Mouse (Mus musculus): ENCODE results near the gene Rcan2. TPM values are rescaled to one million over a fixed set of nuclear protein-coding genes. Genes with fewer than 3 reads are reported as not detected.

Gene Rcan2
- polyA plus RNA-seq, 1 experiment, result 0.67 TPM

GRCm38 (mm10) chr17:43904896-43905295 lies 103.7 kb downstream of the Rcan2 start:
- TF ChIP-seq CTCF (IDR thresholded peaks at IDR 0.05; ENCODE audit: extremely low read depth, insufficient read length, insufficient replicate concordance, low read depth, low read length) (no peak), POLR2A (IDR thresholded peaks at IDR 0.05; ENCODE audit: low read depth, low read length) (no peak)
- H3K36me3 ChIP-seq (ENCODE audit: control insufficient read depth, insufficient read depth, low read length), result no peaks in the 10 kb centered on the region
- no peak overlapping the region for H3K27ac ChIP-seq (ENCODE audit: insufficient read depth, low read depth, low read length)
- 89% methylated on average over 7 of the region's 7 CpGs for WGBS
- H3K27me3 ChIP-seq (ENCODE audit: control insufficient read depth, insufficient read depth, low read length), result no peaks in the 10 kb centered on the region
- H3K4me1 ChIP-seq (ENCODE audit: control insufficient read depth, insufficient read depth, insufficient read length, low read length), result no peaks in the 10 kb centered on the region
- H3K4me3 ChIP-seq (ENCODE audit: low read depth, low read length), result no peak overlapping the region

GRCm38 (mm10) chr17:43906728-43907127 lies 105.6 kb downstream of the Rcan2 start:
- Histone ChIP-seq H3K4me3 (ENCODE audit: low read depth, low read length) (no peak overlapping the region), H3K4me1 (ENCODE audit: control insufficient read depth, insufficient read depth, insufficient read length, low read length) (no peaks in the 10 kb centered on the region), H3K27me3 (ENCODE audit: control insufficient read depth, insufficient read depth, low read length) (no peaks in the 10 kb centered on the region), H3K27ac (ENCODE audit: insufficient read depth, low read depth, low read length) (no peak overlapping the region), H3K36me3 (ENCODE audit: control insufficient read depth, insufficient read depth, low read length) (no peaks in the 10 kb centered on the region)
- TF ChIP-seq POLR2A (IDR thresholded peaks at IDR 0.05; ENCODE audit: low read depth, low read length) (no peak), CTCF (IDR thresholded peaks at IDR 0.05; ENCODE audit: extremely low read depth, insufficient read length, insufficient replicate concordance, low read depth, low read length) (no peak)

GRCm38 (mm10) chr17:43916128-43916527 lies 115.0 kb downstream of the Rcan2 start:
- no peaks in the 10 kb centered on the region for H3K27me3 ChIP-seq (ENCODE audit: control insufficient read depth, insufficient read depth, low read length)
- no peak for TF ChIP-seq POLR2A (IDR thresholded peaks at IDR 0.05; ENCODE audit: low read depth, low read length)
- no peak for TF ChIP-seq CTCF (IDR thresholded peaks at IDR 0.05; ENCODE audit: extremely low read depth, insufficient read length, insufficient replicate concordance, low read depth, low read length)
- H3K27ac ChIP-seq (ENCODE audit: insufficient read depth, low read depth, low read length), result no peak overlapping the region
- WGBS, result 68% methylated on average over 8 of the region's 8 CpGs
- no peak overlapping the region for H3K4me3 ChIP-seq (ENCODE audit: low read depth, low read length)
- H3K36me3 ChIP-seq (ENCODE audit: control insufficient read depth, insufficient read depth, low read length), result no peaks in the 10 kb centered on the region
- H3K4me1 ChIP-seq (ENCODE audit: control insufficient read depth, insufficient read depth, insufficient read length, low read length), result no peaks in the 10 kb centered on the region

- TF ChIP-seq CTCF (IDR thresholded peaks at IDR 0.05; ENCODE audit: extremely low read depth, insufficient read length, insufficient replicate concordance, low read depth, low read length) (no peak), POLR2A (IDR thresholded peaks at IDR 0.05; ENCODE audit: low read depth, low read length) (no peak)
Measured at GRCm38 (mm10) chr17:43917143-43917542, 116.0 kb downstream of the Rcan2 start.

GRCm38 (mm10) chr17:43929856-43930255 lies 128.7 kb downstream of the Rcan2 start:
- 89% methylated on average over 4 of the region's 4 CpGs for WGBS
- H3K4me1 ChIP-seq (ENCODE audit: control insufficient read depth, insufficient read depth, insufficient read length, low read length), result no peaks in the 10 kb centered on the region
- no peak for TF ChIP-seq CTCF (IDR thresholded peaks at IDR 0.05; ENCODE audit: extremely low read depth, insufficient read length, insufficient replicate concordance, low read depth, low read length)
- no peak for TF ChIP-seq POLR2A (IDR thresholded peaks at IDR 0.05; ENCODE audit: low read depth, low read length)
- no peak overlapping the region for H3K4me3 ChIP-seq (ENCODE audit: low read depth, low read length)
- no peaks in the 10 kb centered on the region for H3K27me3 ChIP-seq (ENCODE audit: control insufficient read depth, insufficient read depth, low read length)
- no peaks in the 10 kb centered on the region for H3K36me3 ChIP-seq (ENCODE audit: control insufficient read depth, insufficient read depth, low read length)
- H3K27ac ChIP-seq (ENCODE audit: insufficient read depth, low read depth, low read length), result no peak overlapping the region

More at GRCm38 (mm10) chr17:43917143-43917542, 116.0 kb downstream of the Rcan2 start:
- no peaks in the 10 kb centered on the region for H3K36me3 ChIP-seq (ENCODE audit: control insufficient read depth, insufficient read depth, low read length)
- no peaks in the 10 kb centered on the region for H3K27me3 ChIP-seq (ENCODE audit: control insufficient read depth, insufficient read depth, low read length)
- 71% methylated on average over 5 of the region's 5 CpGs for WGBS
- no peaks in the 10 kb centered on the region for H3K4me1 ChIP-seq (ENCODE audit: control insufficient read depth, insufficient read depth, insufficient read length, low read length)
- no peak overlapping the region for H3K4me3 ChIP-seq (ENCODE audit: low read depth, low read length)
- H3K27ac ChIP-seq (ENCODE audit: insufficient read depth, low read depth, low read length), result no peak overlapping the region

- Histone ChIP-seq H3K27me3 (ENCODE audit: control insufficient read depth, insufficient read depth, low read length) (no peaks in the 10 kb centered on the region), H3K27ac (ENCODE audit: insufficient read depth, low read depth, low read length) (no peak overlapping the region), H3K4me3 (ENCODE audit: low read depth, low read length) (no peak overlapping the region), H3K36me3 (ENCODE audit: control insufficient read depth, insufficient read depth, low read length) (no peaks in the 10 kb centered on the region), H3K4me1 (ENCODE audit: control insufficient read depth, insufficient read depth, insufficient read length, low read length) (no peaks in the 10 kb centered on the region)
- TF ChIP-seq CTCF (IDR thresholded peaks at IDR 0.05; ENCODE audit: extremely low read depth, insufficient read length, insufficient replicate concordance, low read depth, low read length) (no peak), POLR2A (IDR thresholded peaks at IDR 0.05; ENCODE audit: low read depth, low read length) (no peak)
- WGBS, result 92% methylated on average over 11 of the region's 11 CpGs
Measured at GRCm38 (mm10) chr17:43931731-43932130, 130.6 kb downstream of the Rcan2 start.

- H3K27ac ChIP-seq (ENCODE audit: insufficient read depth, low read depth, low read length), result no peak overlapping the region
- no peaks in the 10 kb centered on the region for H3K4me1 ChIP-seq (ENCODE audit: control insufficient read depth, insufficient read depth, insufficient read length, low read length)
- TF ChIP-seq CTCF (IDR thresholded peaks at IDR 0.05; ENCODE audit: extremely low read depth, insufficient read length, insufficient replicate concordance, low read depth, low read length), result no peak
- no peak for TF ChIP-seq POLR2A (IDR thresholded peaks at IDR 0.05; ENCODE audit: low read depth, low read length)
- no peaks in the 10 kb centered on the region for H3K27me3 ChIP-seq (ENCODE audit: control insufficient read depth, insufficient read depth, low read length)
- H3K4me3 ChIP-seq (ENCODE audit: low read depth, low read length), result no peak overlapping the region
- WGBS, result 79% methylated on average over 9 of the region's 9 CpGs
- H3K36me3 ChIP-seq (ENCODE audit: control insufficient read depth, insufficient read depth, low read length), result no peaks in the 10 kb centered on the region
Measured at GRCm38 (mm10) chr17:43934056-43934455, 132.9 kb downstream of the Rcan2 start.

- no peaks in the 10 kb centered on the region for H3K4me1 ChIP-seq (ENCODE audit: control insufficient read depth, insufficient read depth, insufficient read length, low read length)
- H3K27ac ChIP-seq (ENCODE audit: insufficient read depth, low read depth, low read length), result no peak overlapping the region
- TF ChIP-seq CTCF (IDR thresholded peaks at IDR 0.05; ENCODE audit: extremely low read depth, insufficient read length, insufficient replicate concordance, low read depth, low read length) (no peak), POLR2A (IDR thresholded peaks at IDR 0.05; ENCODE audit: low read depth, low read length) (no peak)
- H3K36me3 ChIP-seq (ENCODE audit: control insufficient read depth, insufficient read depth, low read length), result no peaks in the 10 kb centered on the region
- H3K27me3 ChIP-seq (ENCODE audit: control insufficient read depth, insufficient read depth, low read length), result no peaks in the 10 kb centered on the region
- H3K4me3 ChIP-seq (ENCODE audit: low read depth, low read length), result no peak overlapping the region
- 19% methylated on average over 5 of the region's 5 CpGs for WGBS
Measured at GRCm38 (mm10) chr17:43952219-43952618, 151.1 kb downstream of the Rcan2 start.
